Mouse (Mus musculus): Measurements from ENCODE around the gene Olfr1413. TPM values are rescaled to one million over a fixed set of nuclear protein-coding genes. Genes with fewer than 3 reads are reported as not detected.

The Olfr1413 gene
- polyA plus RNA-seq, 1 experiment from 2014 or later, result not detected

DNA sequence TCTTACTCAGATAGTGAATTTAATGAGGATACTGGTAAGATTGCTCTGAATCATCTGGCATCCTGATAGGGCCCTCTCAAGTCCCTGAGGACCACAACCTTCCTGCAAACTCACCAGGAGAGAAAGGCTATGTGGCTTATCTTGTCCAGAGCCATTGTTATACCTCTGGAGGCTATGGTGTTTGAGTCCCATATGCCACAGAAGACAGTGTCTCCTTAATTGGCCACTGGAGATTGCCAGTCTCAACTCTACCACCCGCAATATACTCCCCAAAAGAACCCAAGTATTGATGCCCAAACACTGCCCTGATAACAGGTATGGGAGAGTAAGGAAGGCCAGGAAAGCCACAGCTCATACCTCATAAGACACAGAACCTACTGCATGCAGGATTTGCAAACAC, 34.4 kb downstream of the Olfr1413 start, which contains the start of gene Olfr1410:
TSS of gene Olfr1410 (plus strand) at position 301 of the 400 bp plus-strand sequence.
- no peak within 1 kb of the TSS for H3K4me3 ChIP-seq (ENCODE audit: low read length)
- H3K9me3 ChIP-seq (ENCODE audit: control insufficient read depth, low read length), result no peaks in the 10 kb centered on the region
- no peaks in the 10 kb centered on the region; the same call in 1 of the 2 replicates for H3K27me3 ChIP-seq (replicated peaks; ENCODE audit: control insufficient read depth, insufficient read depth, low read length)
- no peak within 1 kb of the TSS for H3K27ac ChIP-seq (ENCODE audit: low read depth, low read length)
- H3K4me1 ChIP-seq (ENCODE audit: control insufficient read depth, insufficient read depth, low read depth, low read length), result no peaks in the 10 kb centered on the region
- 95% methylated on average over 1 of the region's 1 CpGs for WGBS
- no peak for ATAC-seq
- H3K9ac ChIP-seq (ENCODE audit: low read depth, low read length), result no peak within 1 kb of the TSS
- no peak within 1 kb of the TSS for H3K4me2 ChIP-seq (ENCODE audit: low read length)
- H3K36me3 ChIP-seq (ENCODE audit: control insufficient read depth, insufficient read depth, low read length), result no peaks in the 10 kb centered on the region

DNA sequence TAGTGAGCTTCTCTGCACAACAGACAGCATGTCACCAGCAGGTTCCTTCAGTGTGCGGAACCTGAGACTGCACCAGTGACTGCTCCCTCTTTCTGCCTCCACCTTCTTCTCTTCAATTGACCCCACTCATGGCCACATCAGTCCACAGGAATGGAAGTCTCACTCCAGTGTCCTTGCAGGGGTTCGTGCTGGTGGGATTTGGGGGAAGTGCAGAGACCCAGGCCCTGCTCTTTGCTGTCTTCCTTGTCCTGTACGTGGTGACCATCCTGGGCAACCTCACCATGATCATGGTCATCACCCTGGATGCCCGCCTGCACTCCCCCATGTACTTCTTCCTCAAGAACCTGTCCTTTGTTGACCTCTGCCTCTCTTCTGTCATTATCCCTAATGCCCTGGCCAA, 36.6 kb downstream of the Olfr1413 start:
- Histone ChIP-seq H3K9ac (ENCODE audit: low read depth, low read length) (no peak overlapping the region), H3K9me3 (ENCODE audit: control insufficient read depth, low read length) (no peaks in the 10 kb centered on the region), H3K4me2 (ENCODE audit: low read length) (no peak overlapping the region), H3K4me1 (ENCODE audit: control insufficient read depth, insufficient read depth, low read depth, low read length) (no peaks in the 10 kb centered on the region), H3K27me3 (replicated peaks; ENCODE audit: control insufficient read depth, insufficient read depth, low read length) (no peaks in the 10 kb centered on the region; the same call in 1 of the 2 replicates), H3K27ac (ENCODE audit: low read depth, low read length) (no peak overlapping the region), H3K4me3 (ENCODE audit: low read length) (no peak overlapping the region), H3K36me3 (ENCODE audit: control insufficient read depth, insufficient read depth, low read length) (no peaks in the 10 kb centered on the region)
- ATAC-seq, result no peak
- 83% methylated on average over 4 of the region's 4 CpGs for WGBS

DNA sequence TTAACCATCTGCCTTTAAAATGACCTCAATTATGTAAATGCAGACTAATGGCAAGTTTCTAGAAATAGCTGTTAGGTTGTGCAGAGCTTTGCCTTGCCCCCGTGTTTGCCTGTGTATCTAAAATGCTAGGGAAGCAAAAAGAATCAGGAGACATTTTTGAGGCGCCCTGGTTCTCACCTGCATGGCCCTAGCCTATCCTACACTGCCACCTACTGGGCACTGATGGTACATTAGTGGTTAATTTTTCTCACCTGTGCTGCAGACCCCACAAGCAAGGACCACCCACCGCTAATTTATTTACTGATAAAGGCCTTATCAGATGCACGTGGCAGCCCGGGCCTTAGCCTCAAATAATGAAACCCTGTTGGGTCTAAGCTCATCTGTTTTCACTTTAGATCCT, 39.9 kb downstream of the Olfr1413 start:
- H3K9ac ChIP-seq (ENCODE audit: low read depth, low read length), result no peak overlapping the region
- H3K4me2 ChIP-seq (ENCODE audit: low read length), result no peak overlapping the region
- H3K36me3 ChIP-seq (ENCODE audit: control insufficient read depth, insufficient read depth, low read length), result no peaks in the 10 kb centered on the region
- H3K4me1 ChIP-seq (ENCODE audit: control insufficient read depth, insufficient read depth, low read depth, low read length), result no peaks in the 10 kb centered on the region
- no peaks in the 10 kb centered on the region for H3K9me3 ChIP-seq (ENCODE audit: control insufficient read depth, low read length)
- WGBS, result 5% methylated on average over 5 of the region's 5 CpGs
- no peaks in the 10 kb centered on the region; the same call in 1 of the 2 replicates for H3K27me3 ChIP-seq (replicated peaks; ENCODE audit: control insufficient read depth, insufficient read depth, low read length)
- no peak overlapping the region for H3K27ac ChIP-seq (ENCODE audit: low read depth, low read length)
- no peak overlapping the region for H3K4me3 ChIP-seq (ENCODE audit: low read length)
- peak; percentile 54; the same call in 1 of the 2 replicates for ATAC-seq

DNA sequence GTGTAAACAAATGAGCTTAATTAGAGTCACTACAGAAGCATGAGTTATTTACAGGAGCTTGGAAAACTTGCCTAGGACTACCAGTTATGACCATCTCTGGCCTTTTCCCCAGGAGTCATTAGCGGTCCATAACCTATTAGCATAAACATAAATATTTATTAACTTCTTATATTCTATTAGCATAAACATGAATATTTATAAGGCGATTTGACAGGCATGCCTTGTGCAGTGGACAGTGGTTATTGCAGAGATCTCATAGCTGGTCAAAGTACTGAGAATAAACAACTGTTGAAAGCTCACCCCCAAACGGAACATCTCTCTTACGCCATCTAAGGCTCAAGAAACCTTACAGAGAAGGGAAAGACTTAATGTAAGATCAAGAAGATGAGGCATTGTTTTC, 42.1 kb downstream of the Olfr1413 start:
- 24% methylated on average over 4 of the region's 4 CpGs for WGBS
- no peak for ATAC-seq
- no peak overlapping the region for H3K4me2 ChIP-seq (ENCODE audit: low read length)
- no peak overlapping the region for H3K9ac ChIP-seq (ENCODE audit: low read depth, low read length)
- no peaks in the 10 kb centered on the region for H3K27me3 ChIP-seq (replicated peaks; ENCODE audit: control insufficient read depth, insufficient read depth, low read length)
- no peaks in the 10 kb centered on the region for H3K4me1 ChIP-seq (ENCODE audit: control insufficient read depth, insufficient read depth, low read depth, low read length)
- H3K36me3 ChIP-seq (ENCODE audit: control insufficient read depth, insufficient read depth, low read length), result no peaks in the 10 kb centered on the region
- no peak overlapping the region for H3K27ac ChIP-seq (ENCODE audit: low read depth, low read length)
- no peaks in the 10 kb centered on the region for H3K9me3 ChIP-seq (ENCODE audit: control insufficient read depth, low read length)
- no peak overlapping the region for H3K4me3 ChIP-seq (ENCODE audit: low read length)

DNA sequence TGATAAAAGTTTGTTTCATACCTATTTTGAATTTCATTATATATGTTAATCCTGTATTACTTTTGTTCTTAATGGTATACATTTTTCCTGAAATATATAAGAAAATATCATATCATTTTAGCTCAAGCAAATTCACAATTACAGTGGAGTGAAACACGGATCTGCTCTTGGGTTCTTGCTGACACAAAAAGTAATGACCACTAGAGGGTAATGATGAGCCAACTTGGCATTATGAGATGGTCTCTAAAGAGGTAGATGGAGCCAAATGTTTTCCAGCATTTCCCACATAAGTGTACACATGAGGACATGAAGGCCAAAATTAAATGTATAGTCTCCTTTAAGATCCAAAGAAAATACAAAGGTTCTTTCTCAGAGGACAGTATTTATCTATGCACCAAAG, 43.4 kb downstream of the Olfr1413 start:
- Histone ChIP-seq H3K36me3 (ENCODE audit: control insufficient read depth, insufficient read depth, low read length) (no peaks in the 10 kb centered on the region), H3K9me3 (ENCODE audit: control insufficient read depth, low read length) (no peaks in the 10 kb centered on the region), H3K9ac (ENCODE audit: low read depth, low read length) (no peak overlapping the region), H3K27ac (ENCODE audit: low read depth, low read length) (no peak overlapping the region), H3K27me3 (replicated peaks; ENCODE audit: control insufficient read depth, insufficient read depth, low read length) (no peaks in the 10 kb centered on the region), H3K4me3 (ENCODE audit: low read length) (no peak overlapping the region), H3K4me1 (ENCODE audit: control insufficient read depth, insufficient read depth, low read depth, low read length) (no peaks in the 10 kb centered on the region), H3K4me2 (ENCODE audit: low read length) (no peak overlapping the region)
- WGBS, result 9% methylated on average over 1 of the region's 1 CpGs
- ATAC-seq, result no peak

DNA sequence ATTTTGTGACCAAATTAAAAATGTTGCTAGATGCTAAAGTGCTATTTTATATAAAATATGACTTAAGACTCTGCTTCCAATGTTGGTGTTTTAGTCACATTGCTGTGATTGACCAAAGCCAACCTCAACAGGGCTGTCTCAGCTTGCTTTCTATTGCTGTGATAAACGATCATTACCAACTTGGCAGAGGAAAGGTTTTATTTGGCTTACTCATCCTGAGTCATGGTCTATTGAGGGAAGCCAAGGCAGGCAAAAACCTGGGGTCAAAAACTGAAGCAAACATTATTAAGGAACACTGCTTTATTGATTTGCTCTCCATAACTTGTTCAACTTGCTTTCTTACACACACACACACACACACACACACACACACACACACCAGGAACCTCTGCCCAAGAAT, 44.9 kb downstream of the Olfr1413 start:
- Histone ChIP-seq H3K9me3 (ENCODE audit: control insufficient read depth, low read length) (no peaks in the 10 kb centered on the region), H3K9ac (ENCODE audit: low read depth, low read length) (no peak overlapping the region), H3K4me3 (ENCODE audit: low read length) (no peak overlapping the region), H3K27ac (ENCODE audit: low read depth, low read length) (no peak overlapping the region), H3K4me2 (ENCODE audit: low read length) (no peak overlapping the region), H3K27me3 (replicated peaks; ENCODE audit: control insufficient read depth, insufficient read depth, low read length) (no peaks in the 10 kb centered on the region), H3K4me1 (ENCODE audit: control insufficient read depth, insufficient read depth, low read depth, low read length) (no peaks in the 10 kb centered on the region), H3K36me3 (ENCODE audit: control insufficient read depth, insufficient read depth, low read length) (no peaks in the 10 kb centered on the region)
- ATAC-seq, result no peak
- WGBS, result 93% methylated on average over 1 of the region's 1 CpGs

DNA sequence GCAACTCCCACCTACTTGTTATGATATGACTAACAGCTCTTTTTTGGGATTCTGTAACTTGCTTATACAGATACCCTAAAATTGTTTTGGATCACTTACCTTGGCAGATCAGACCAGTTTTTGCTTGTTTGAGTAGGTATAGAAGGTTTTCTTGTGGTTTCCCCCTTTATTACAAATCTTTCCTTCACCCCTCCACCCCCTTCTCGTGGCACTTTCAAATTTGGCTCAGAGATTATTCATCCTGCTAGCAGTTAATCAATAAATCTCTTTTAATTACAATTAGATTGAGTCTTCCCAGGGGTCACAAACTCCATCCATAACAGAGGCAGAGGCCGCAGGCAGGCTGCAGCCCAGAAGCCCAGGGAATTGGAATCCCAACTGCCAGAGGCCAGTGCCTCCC, 46.4 kb downstream of the Olfr1413 start, which contains the start of gene Olfr12:
TSS of gene Olfr12 (plus strand) at position 301 of the 400 bp plus-strand sequence.
- 59% methylated on average over 2 of the region's 2 CpGs for WGBS
- ATAC-seq, result no peak

DNA sequence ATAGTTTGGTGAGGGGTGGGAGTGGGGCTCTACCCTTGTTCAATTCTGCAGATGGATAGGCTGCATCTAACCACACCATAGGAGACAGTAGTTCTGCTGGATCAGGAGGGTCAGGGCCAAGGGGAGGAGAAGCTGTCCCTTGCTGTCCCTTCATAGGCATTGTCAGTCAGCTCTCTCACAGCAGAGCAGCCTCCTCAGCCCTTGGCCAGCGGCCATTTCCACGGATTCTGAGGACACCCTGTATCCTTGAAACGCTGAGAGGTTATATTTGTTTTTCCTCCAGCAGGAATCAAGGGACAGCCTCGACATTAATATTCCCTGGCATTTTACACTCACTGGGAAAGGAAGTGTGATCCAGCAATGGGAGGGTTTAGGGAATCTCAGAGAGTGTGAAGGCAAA, 47.2 kb downstream of the Olfr1413 start:
- H3K4me3 ChIP-seq (ENCODE audit: low read length), result no peak overlapping the region
- H3K9ac ChIP-seq (ENCODE audit: low read depth, low read length), result no peak overlapping the region
- H3K9me3 ChIP-seq (ENCODE audit: control insufficient read depth, low read length), result no peaks in the 10 kb centered on the region
- H3K4me2 ChIP-seq (ENCODE audit: low read length), result no peak overlapping the region
- H3K36me3 ChIP-seq (ENCODE audit: control insufficient read depth, insufficient read depth, low read length), result no peaks in the 10 kb centered on the region
- H3K4me1 ChIP-seq (ENCODE audit: control insufficient read depth, insufficient read depth, low read depth, low read length), result no peaks in the 10 kb centered on the region
- H3K27ac ChIP-seq (ENCODE audit: low read depth, low read length), result no peak overlapping the region
- H3K27me3 ChIP-seq (replicated peaks; ENCODE audit: control insufficient read depth, insufficient read depth, low read length), result no peaks in the 10 kb centered on the region
- WGBS, result 63% methylated on average over 4 of the region's 4 CpGs
- ATAC-seq, result no peak

More for the DNA sequence above, 46.4 kb downstream of the Olfr1413 start, which contains the start of gene Olfr12:
- no peaks in the 10 kb centered on the region for H3K4me1 ChIP-seq (ENCODE audit: control insufficient read depth, insufficient read depth, low read depth, low read length)
- no peaks in the 10 kb centered on the region for H3K36me3 ChIP-seq (ENCODE audit: control insufficient read depth, insufficient read depth, low read length)
- no peak within 1 kb of the TSS for H3K4me3 ChIP-seq (ENCODE audit: low read length)
- H3K9me3 ChIP-seq (ENCODE audit: control insufficient read depth, low read length), result no peaks in the 10 kb centered on the region
- no peak within 1 kb of the TSS for H3K27ac ChIP-seq (ENCODE audit: low read depth, low read length)
- no peaks in the 10 kb centered on the region for H3K27me3 ChIP-seq (replicated peaks; ENCODE audit: control insufficient read depth, insufficient read depth, low read length)
- H3K9ac ChIP-seq (ENCODE audit: low read depth, low read length), result no peak within 1 kb of the TSS
- H3K4me2 ChIP-seq (ENCODE audit: low read length), result no peak within 1 kb of the TSS
